Mouse (Mus musculus): ENCODE measurements at regions not wholly inside any gene's neighbourhood (a gene's known extent, or its start where the extent isn't known, plus 50 kb on each side); places are given as distances from the start of the nearest gene placed in this dataset.
A peak's percentile ranks its signal among the peaks of the same experiment; 100 is the strongest.

DNA sequence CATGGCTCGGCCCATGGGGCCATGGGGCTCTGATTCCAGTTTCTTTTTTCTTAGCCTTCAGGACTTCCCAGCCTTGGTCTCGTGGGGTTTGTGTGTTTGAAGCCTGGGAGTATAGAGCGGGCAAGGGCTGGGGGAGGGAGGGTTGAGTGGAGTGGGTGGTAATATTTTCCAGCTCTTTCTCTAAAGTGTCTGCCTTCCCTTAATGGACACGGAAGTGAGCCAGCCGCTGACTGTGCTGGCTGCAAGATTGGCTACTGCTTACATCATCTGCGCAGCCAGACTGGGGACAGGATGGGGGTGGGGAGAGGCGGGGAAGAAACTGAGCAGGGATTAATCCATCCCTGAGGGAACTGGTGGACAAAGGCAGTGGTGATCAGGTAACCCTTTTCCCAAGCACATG, 52.3 kb downstream of the Tnp1 start:
- Histone ChIP-seq H3K36me3 (ENCODE audit: control insufficient read depth, insufficient read depth, low read length) (no peaks in the 10 kb centered on the region), H3K9ac (replicated peaks; ENCODE audit: low read depth, low read length) (no peak overlapping the region), H3K4me2 (ENCODE audit: low read depth, low read length) (no peak overlapping the region), H3K9me3 (ENCODE audit: control insufficient read depth, low read length) (no peaks in the 10 kb centered on the region), H3K27me3 (ENCODE audit: control insufficient read depth, insufficient read depth, low read length) (no peaks in the 10 kb centered on the region), H3K27ac (ENCODE audit: low read depth, low read length) (no peak overlapping the region; the same call in 1 of the 2 replicates), H3K4me1 (ENCODE audit: control insufficient read depth, insufficient read depth, low read length) (no peaks in the 10 kb centered on the region), H3K4me3 (ENCODE audit: low read depth, low read length) (no peak overlapping the region)
- WGBS: 42% methylated on average over 7 of the region's 7 CpGs
- peak; percentile 68; the same call in 1 of the 2 replicates for ATAC-seq (ENCODE audit: low read depth)

DNA sequence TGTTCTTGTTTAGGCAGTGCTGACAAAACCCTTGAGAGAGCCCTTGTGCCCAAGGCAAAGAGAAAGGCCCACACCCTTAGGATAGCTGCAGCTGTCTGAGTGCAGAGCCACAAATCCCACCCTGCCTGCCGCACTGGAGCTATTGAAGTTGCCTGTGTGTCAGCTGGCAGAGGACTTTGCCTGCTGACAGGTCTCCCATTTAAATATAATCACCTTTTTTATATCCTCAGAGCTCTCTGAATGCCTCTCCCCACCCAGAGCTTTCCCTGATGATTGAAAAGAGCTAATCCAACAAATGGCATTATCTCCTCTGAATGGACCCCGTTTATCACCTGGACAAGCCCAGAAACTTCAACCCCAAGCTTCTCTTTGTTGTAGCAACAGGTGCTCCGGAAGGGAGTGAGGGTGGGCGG, 55.5 kb downstream of the Tnp1 start:
- Histone ChIP-seq H3K4me2 (ENCODE audit: low read depth, low read length) (no peak overlapping the region), H3K4me1 (ENCODE audit: control insufficient read depth, insufficient read depth, low read length) (no peaks in the 10 kb centered on the region), H3K27me3 (ENCODE audit: control insufficient read depth, insufficient read depth, low read length) (no peaks in the 10 kb centered on the region), H3K4me3 (ENCODE audit: low read depth, low read length) (no peak overlapping the region), H3K36me3 (ENCODE audit: control insufficient read depth, insufficient read depth, low read length) (no peaks in the 10 kb centered on the region), H3K27ac (ENCODE audit: low read depth, low read length) (no peak overlapping the region), H3K9ac (replicated peaks; ENCODE audit: low read depth, low read length) (no peak overlapping the region), H3K9me3 (ENCODE audit: control insufficient read depth, low read length) (no peaks in the 10 kb centered on the region)
- 13% methylated on average over 4 of the region's 4 CpGs for WGBS
- no peak for ATAC-seq (ENCODE audit: low read depth)

DNA sequence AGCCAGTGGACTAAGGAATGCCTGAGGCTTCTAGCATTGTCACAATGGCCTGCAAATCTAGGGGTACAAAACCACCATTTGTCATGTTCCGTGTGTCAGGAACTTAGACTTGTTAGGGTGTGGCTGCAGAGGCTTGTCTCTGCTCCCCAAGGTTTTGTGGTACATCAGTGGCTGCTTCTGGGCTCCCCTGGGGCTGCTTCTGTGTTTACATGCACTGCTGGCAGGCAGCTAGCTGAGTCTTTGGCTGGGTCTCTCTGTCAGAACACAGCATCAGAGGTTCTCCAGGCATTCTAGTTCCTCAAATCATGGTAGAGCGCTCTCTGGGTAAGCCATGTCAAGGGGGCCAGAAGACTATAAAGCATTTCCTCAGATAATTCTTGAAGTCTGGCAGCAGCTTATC, 60.3 kb downstream of the Tnp1 start:
- no peaks in the 10 kb centered on the region for H3K27me3 ChIP-seq (ENCODE audit: control insufficient read depth, insufficient read depth, low read length)
- H3K9me3 ChIP-seq (ENCODE audit: control insufficient read depth, low read length): no peaks in the 10 kb centered on the region; the same call in 1 of the 2 replicates
- H3K4me2 ChIP-seq (ENCODE audit: low read depth, low read length): no peak overlapping the region
- H3K4me3 ChIP-seq (ENCODE audit: low read depth, low read length): no peak overlapping the region
- no peaks in the 10 kb centered on the region for H3K4me1 ChIP-seq (ENCODE audit: control insufficient read depth, insufficient read depth, low read length)
- H3K36me3 ChIP-seq (ENCODE audit: control insufficient read depth, insufficient read depth, low read length): no peaks in the 10 kb centered on the region
- 93% methylated on average over 2 of the region's 2 CpGs for WGBS
- no peak overlapping the region for H3K9ac ChIP-seq (replicated peaks; ENCODE audit: low read depth, low read length)
- ATAC-seq (ENCODE audit: low read depth): no peak
- no peak overlapping the region for H3K27ac ChIP-seq (ENCODE audit: low read depth, low read length)

DNA sequence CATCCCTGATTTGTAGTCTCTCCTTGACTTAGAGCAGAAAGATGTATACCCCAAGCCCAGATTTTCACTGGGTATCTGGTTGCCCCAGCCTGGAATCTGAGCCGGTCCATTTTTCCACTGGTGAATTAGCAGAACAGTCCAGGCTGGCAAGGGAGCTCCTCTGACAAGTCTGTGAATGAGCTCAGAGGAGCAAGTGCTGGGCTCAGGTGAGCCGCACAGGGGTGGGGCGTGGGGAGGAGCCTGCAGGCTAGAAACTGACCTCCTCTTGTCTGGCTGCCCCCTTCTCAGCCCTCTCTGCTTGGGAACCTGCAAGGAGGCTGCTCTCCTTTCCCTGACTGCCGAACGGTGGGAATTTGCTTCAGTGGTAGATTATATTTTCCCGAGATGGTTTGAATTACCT, 62.8 kb downstream of the Tnp1 start:
- Histone ChIP-seq H3K4me1 (ENCODE audit: control insufficient read depth, insufficient read depth, low read length) (no peaks in the 10 kb centered on the region), H3K27ac (ENCODE audit: low read depth, low read length) (no peak overlapping the region), H3K36me3 (ENCODE audit: control insufficient read depth, insufficient read depth, low read length) (no peaks in the 10 kb centered on the region), H3K9me3 (ENCODE audit: control insufficient read depth, low read length) (no peaks in the 10 kb centered on the region; the same call in 1 of the 2 replicates), H3K9ac (replicated peaks; ENCODE audit: low read depth, low read length) (no peak overlapping the region), H3K4me3 (ENCODE audit: low read depth, low read length) (no peak overlapping the region), H3K4me2 (ENCODE audit: low read depth, low read length) (no peak overlapping the region), H3K27me3 (ENCODE audit: control insufficient read depth, insufficient read depth, low read length) (no peaks in the 10 kb centered on the region)
- no peak for ATAC-seq (ENCODE audit: low read depth)
- 18% methylated on average over 6 of the region's 6 CpGs for WGBS

DNA sequence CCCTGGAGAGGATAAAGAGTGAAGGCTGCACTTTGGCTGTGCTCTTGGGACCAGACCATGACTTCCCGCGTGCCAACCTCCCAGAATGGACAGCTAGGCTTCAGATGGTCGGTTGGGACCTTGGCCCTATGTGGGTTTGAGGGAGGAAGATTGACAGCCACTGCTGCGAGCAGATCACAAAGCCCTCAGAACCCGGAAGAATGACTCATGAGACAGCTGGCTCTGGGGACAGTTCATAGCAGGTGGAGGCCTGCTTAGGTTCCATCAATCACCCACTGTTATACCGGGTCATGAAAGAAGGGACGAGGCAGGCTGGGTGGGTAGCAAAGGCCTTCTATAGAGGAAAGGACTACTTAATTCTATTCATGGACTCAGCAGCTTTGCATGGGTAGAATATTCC, 63.9 kb downstream of the Tnp1 start:
- H3K9ac ChIP-seq (replicated peaks; ENCODE audit: low read depth, low read length): no peak overlapping the region
- H3K4me2 ChIP-seq (ENCODE audit: low read depth, low read length): no peak overlapping the region
- ATAC-seq (ENCODE audit: low read depth): no peak
- H3K9me3 ChIP-seq (ENCODE audit: control insufficient read depth, low read length): no peaks in the 10 kb centered on the region; the same call in 1 of the 2 replicates
- no peak overlapping the region for H3K4me3 ChIP-seq (ENCODE audit: low read depth, low read length)
- WGBS: 44% methylated on average over 7 of the region's 7 CpGs
- H3K4me1 ChIP-seq (ENCODE audit: control insufficient read depth, insufficient read depth, low read length): no peaks in the 10 kb centered on the region
- H3K36me3 ChIP-seq (ENCODE audit: control insufficient read depth, insufficient read depth, low read length): no peaks in the 10 kb centered on the region
- no peak overlapping the region for H3K27ac ChIP-seq (ENCODE audit: low read depth, low read length)
- H3K27me3 ChIP-seq (ENCODE audit: control insufficient read depth, insufficient read depth, low read length): no peaks in the 10 kb centered on the region

DNA sequence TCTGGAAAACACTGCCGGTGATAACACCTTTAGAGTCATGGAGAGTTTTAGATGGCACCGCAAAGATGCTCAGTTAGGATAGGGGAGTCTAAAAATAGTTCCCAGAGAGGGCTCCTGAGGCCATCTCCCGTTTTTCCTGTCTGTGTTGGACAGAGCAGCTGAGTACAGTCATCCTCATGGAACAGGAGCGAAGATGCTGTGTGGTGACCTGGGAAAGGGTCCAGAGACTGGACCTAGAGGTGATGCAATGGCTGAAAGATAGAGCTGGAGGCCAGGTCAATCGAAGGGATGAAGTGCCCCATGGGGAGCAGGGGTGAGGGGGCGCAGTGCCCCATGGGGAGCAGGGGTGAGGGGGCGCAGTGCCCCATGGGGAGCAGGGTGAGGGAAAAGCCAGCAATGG, 64.3 kb downstream of the Tnp1 start:
- no peaks in the 10 kb centered on the region for H3K36me3 ChIP-seq (ENCODE audit: control insufficient read depth, insufficient read depth, low read length)
- H3K4me3 ChIP-seq (ENCODE audit: low read depth, low read length): no peak overlapping the region
- ATAC-seq (ENCODE audit: low read depth): no peak
- H3K27me3 ChIP-seq (ENCODE audit: control insufficient read depth, insufficient read depth, low read length): no peaks in the 10 kb centered on the region
- no peak overlapping the region for H3K27ac ChIP-seq (ENCODE audit: low read depth, low read length)
- WGBS: 93% methylated on average over 7 of the region's 7 CpGs
- H3K4me2 ChIP-seq (ENCODE audit: low read depth, low read length): no peak overlapping the region
- no peak overlapping the region for H3K9ac ChIP-seq (replicated peaks; ENCODE audit: low read depth, low read length)
- H3K9me3 ChIP-seq (ENCODE audit: control insufficient read depth, low read length): no peaks in the 10 kb centered on the region; the same call in 1 of the 2 replicates
- no peaks in the 10 kb centered on the region for H3K4me1 ChIP-seq (ENCODE audit: control insufficient read depth, insufficient read depth, low read length)

DNA sequence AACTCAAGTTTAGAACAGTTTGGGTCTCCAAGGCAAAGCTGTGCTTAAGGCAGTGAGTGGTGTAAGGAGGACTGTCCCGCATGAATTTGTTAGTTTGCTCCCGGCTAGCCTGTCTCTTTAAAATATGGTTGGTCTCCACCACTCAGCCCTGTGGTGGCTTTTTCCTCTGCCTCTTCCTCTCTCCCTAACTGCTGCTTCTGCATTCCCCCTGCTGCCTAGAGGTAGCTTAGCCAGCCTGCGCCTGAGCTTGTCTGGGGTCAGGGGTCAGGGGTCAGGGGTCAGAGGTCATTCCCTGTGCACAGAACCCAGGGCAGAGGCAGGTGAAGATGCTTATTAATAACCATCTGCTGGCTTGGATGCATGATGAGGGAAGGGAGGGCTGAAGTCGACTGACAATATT, 69.5 kb downstream of the Tnp1 start:
- ATAC-seq (ENCODE audit: low read depth): no peak
- Histone ChIP-seq H3K9me3 (ENCODE audit: control insufficient read depth, low read length) (no peaks in the 10 kb centered on the region), H3K36me3 (ENCODE audit: control insufficient read depth, insufficient read depth, low read length) (no peaks in the 10 kb centered on the region), H3K4me3 (ENCODE audit: low read depth, low read length) (no peak overlapping the region), H3K9ac (replicated peaks; ENCODE audit: low read depth, low read length) (no peak overlapping the region), H3K4me1 (ENCODE audit: control insufficient read depth, insufficient read depth, low read length) (0 out of 2 replicates have a peak, but pooled peaks cover 4% of the 10 kb centered on the region), H3K4me2 (ENCODE audit: low read depth, low read length) (no peak overlapping the region), H3K27ac (ENCODE audit: low read depth, low read length) (no peak overlapping the region), H3K27me3 (ENCODE audit: control insufficient read depth, insufficient read depth, low read length) (no peaks in the 10 kb centered on the region)
- 21% methylated on average over 4 of the region's 4 CpGs for WGBS

DNA sequence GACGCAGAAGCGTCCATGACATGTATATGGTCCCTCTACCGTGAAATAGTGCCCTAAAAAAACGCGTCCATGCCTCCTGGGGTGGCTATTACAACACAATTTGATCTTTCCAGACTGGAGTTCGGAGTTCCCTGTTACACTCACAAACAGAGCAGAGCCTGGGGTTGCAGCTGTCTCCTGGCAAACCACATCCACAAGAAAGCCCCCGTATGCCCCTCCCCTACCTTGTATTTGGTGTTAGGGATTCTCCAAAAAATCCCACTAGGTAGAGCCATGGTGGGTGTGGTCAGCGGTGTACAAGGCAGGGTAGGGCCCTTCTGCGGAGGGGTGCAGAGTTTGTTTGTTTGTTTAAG, 70.0 kb downstream of the Tnp1 start:
- peak overlapping the region; percentile 30; the same call in 1 of the 2 replicates for H3K4me2 ChIP-seq (ENCODE audit: low read depth, low read length)
- H3K27me3 ChIP-seq (ENCODE audit: control insufficient read depth, insufficient read depth, low read length): no peaks in the 10 kb centered on the region
- no peak for ATAC-seq (ENCODE audit: low read depth)
- no peak overlapping the region; the same call in 1 of the 2 replicates for H3K4me3 ChIP-seq (ENCODE audit: low read depth, low read length)
- no peaks in the 10 kb centered on the region for H3K36me3 ChIP-seq (ENCODE audit: control insufficient read depth, insufficient read depth, low read length)
- WGBS: 6% methylated on average over 9 of the region's 9 CpGs
- H3K9me3 ChIP-seq (ENCODE audit: control insufficient read depth, low read length): no peaks in the 10 kb centered on the region
- 0 out of 2 replicates have a peak, but pooled peaks cover 4% of the 10 kb centered on the region for H3K4me1 ChIP-seq (ENCODE audit: control insufficient read depth, insufficient read depth, low read length)
- no peak overlapping the region for H3K27ac ChIP-seq (ENCODE audit: low read depth, low read length)
- no peak overlapping the region for H3K9ac ChIP-seq (replicated peaks; ENCODE audit: low read depth, low read length)

DNA sequence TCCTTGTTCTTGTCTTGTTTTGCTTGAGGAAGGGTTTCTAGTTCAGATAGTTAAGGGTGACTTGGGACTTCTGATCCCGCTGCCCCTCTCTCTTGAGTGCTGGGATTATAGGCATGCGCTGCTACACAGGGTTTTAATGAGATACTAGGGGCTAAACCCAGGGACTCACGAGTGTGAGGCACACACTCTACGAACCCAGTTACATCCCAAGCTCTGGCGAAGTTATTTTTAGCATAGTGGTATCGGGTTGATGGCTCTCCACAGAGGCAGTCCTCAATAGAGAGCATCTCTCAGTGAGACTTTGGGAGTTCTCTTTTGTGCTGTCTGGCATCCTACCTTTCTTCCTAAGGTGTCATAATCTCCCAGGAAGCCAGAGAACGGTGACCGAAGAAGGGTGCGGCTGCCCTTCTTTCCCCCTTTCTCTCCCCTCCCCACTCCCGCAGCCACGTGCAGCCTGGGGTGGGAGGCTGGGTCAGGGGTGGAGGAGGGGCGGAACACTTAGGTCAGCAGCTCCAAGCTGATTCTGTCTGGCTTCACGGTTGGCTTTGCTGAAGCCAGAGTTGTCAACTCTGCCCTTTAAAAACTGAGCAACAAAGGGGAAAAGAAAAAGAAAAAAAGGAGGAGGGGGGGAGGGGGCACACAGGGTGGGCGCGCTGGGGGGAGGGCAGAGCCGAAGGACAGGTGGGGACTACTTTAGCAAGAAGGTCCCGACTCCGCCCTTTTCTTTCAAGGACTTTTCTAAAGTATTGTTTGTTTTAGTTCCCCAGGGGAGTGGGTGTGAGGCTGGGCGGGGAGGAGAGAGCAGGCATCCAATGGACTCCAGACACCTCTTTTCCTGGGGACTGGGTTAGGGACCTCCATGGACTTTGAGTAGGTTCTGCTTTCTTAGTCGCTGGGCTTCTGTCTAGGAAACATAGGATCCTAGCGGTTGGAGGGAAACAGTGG, 70.4 kb upstream of the Igfbp5 start:
- 0 out of 2 replicates have a peak, but pooled peaks have one; percentile 17 for ATAC-seq (ENCODE audit: low read depth)
- Histone ChIP-seq H3K27me3 (ENCODE audit: control insufficient read depth, insufficient read depth, low read length) (no peaks in the 10 kb centered on the region), H3K36me3 (ENCODE audit: control insufficient read depth, insufficient read depth, low read length) (no peaks in the 10 kb centered on the region), H3K4me3 (ENCODE audit: low read depth, low read length) (no peak overlapping the region; the same call in 1 of the 2 replicates), H3K4me1 (ENCODE audit: control insufficient read depth, insufficient read depth, low read length) (0 out of 2 replicates have a peak, but pooled peaks cover 4% of the 10 kb centered on the region), H3K9me3 (ENCODE audit: control insufficient read depth, low read length) (no peaks in the 10 kb centered on the region), H3K9ac (replicated peaks; ENCODE audit: low read depth, low read length) (no peak overlapping the region), H3K4me2 (ENCODE audit: low read depth, low read length) (peak overlapping the region; percentile 30; the same call in 1 of the 2 replicates), H3K27ac (ENCODE audit: low read depth, low read length) (no peak overlapping the region)
- WGBS: 11% methylated on average over 21 of the region's 21 CpGs

Measured in neural tube, embryonic 14.5 days (tissue).